Mouse (Mus musculus) liver, embryonic 14.5 days (tissue): ENCODE data around the gene Hist1h2bc. TPM values are rescaled to one million over a fixed set of nuclear protein-coding genes. Genes with fewer than 3 reads are reported as not detected.

Source experiments
- ATAC-seq: fragments of 200-750 bp; cut with Nextera tagmentation; 2 replicates; pipeline ENCODE4 v1.8.0; 2017; ENCODE audit warnings: moderate number of reproducible peaks, mild to moderate bottlenecking, moderate library complexity; ENCODE audit not compliant: insufficient read depth
- DNase-seq, 3 experiments: peaks; one replicate each; pipeline ENCODE4 v3.0.0-alpha.2; 2012 to 2013; ENCODE audit warnings: low read depth in 3 of 3, low spot score in 3 of 3
- H3K27ac ChIP-seq: fragments of 300-500 bp; sonication (generic); 2 replicates; pipeline ENCODE4 v1.5.1; 2014; ENCODE audit warnings: moderate library complexity, mild to moderate bottlenecking, control low read depth, inconsistent platforms
- H3K27me3 ChIP-seq: fragments of 300-500 bp; sonication (generic); 2 replicates; pipeline ENCODE4 v1.6.1; 2014; ENCODE audit warnings: mild to moderate bottlenecking, low read length, moderate library complexity; ENCODE audit not compliant: control insufficient read depth, insufficient read depth
- H3K36me3 ChIP-seq: fragments of 300-500 bp; sonication (generic); replicated peaks from 2 replicates; pipeline ENCODE4 v1.6.1; 2014; ENCODE audit warnings: low read depth; ENCODE audit not compliant: control insufficient read depth, insufficient read depth
- H3K4me1 ChIP-seq, 2 experiments: fragments of 200-500 bp in 1 of 2; fragments of 300-500 bp in 1 of 2; sonication (generic) in 1 of 2; replicated peaks; 2 replicates each; pipeline ENCODE4 v1.6.1; 2012 to 2014; ENCODE audit warnings: antibody characterized with exemption in 1 of 2, inconsistent platforms in 1 of 2, low read length in 1 of 2; ENCODE audit not compliant: control insufficient read depth in 2 of 2, insufficient read depth in 2 of 2
- H3K4me2 ChIP-seq: fragments of 300-500 bp; sonication (generic); 2 replicates; pipeline ENCODE4 v1.6.1; 2014; ENCODE audit warnings: low read depth, mild to moderate bottlenecking, control low read depth, moderate library complexity
- H3K4me3 ChIP-seq, 2 experiments: fragments of 200-500 bp in 1 of 2; fragments of 300-500 bp in 1 of 2; sonication (generic) in 1 of 2; 2 replicates each; pipeline ENCODE4 v1.5.1; 2012 to 2014; ENCODE audit warnings: low read depth in 2 of 2, low read length in 2 of 2, mild to moderate bottlenecking in 2 of 2, control low read depth in 1 of 2, inconsistent platforms in 1 of 2, moderate library complexity in 1 of 2; ENCODE audit not compliant: insufficient read depth in 1 of 2
- H3K9ac ChIP-seq: fragments of 300-500 bp; sonication (generic); replicated peaks from 2 replicates; pipeline ENCODE4 v1.6.1; 2014; ENCODE audit warnings: mild to moderate bottlenecking, control low read depth, moderate library complexity
- H3K9me3 ChIP-seq: fragments of 300-500 bp; sonication (generic); 2 replicates; pipeline ENCODE4 v1.6.1; 2016; ENCODE audit warnings: low read length, mixed read lengths; ENCODE audit not compliant: control insufficient read depth
- CTCF ChIP-seq: IDR thresholded peaks from 2 replicates; pipeline ENCODE4 v1.5.1; 2016; ENCODE audit warnings: antibody characterized with exemption, low read depth, control low read depth
- EP300 ChIP-seq: IDR thresholded peaks from 2 replicates; pipeline ENCODE4 v1.6.1; 2016; ENCODE audit warnings: antibody characterized with exemption, low read depth
- WGBS: fragments of 180-500 bp; shearing (Covaris S2); extraction: QIAGEN DNeasy Blood & Tissue Kit; methylation state at CpG from one replicate; pipeline ENCODE4 v1.1.7; 2014; ENCODE audit not compliant: insufficient replicate concordance; 5-methylcytosine and 5-hydroxymethylcytosine counted together
- microRNA-seq: library from miRNA; unstranded; fragments of <30 nt; microRNA quantifications from one replicate; pipeline ENCODE4, GENCODE M21; 2016
- polyA plus RNA-seq, 2 experiments: library from polyadenylated mRNA; depleted of rRNA in 1 of 2; stranded (reverse) in 1 of 2; unstranded in 1 of 2; fragments of >200 nt; fragmentation: Nextera tagmentation in 1 of 2; extraction: Ambion mirVana in 1 of 2; gene quantifications; 2 replicates each; pipeline versions ENCODE4 v1.2.1 to v1.2.3; 2012 to 2014

Gene Hist1h2bc
- polyA plus RNA-seq, 2 experiments: 79.7 to 106 TPM

DNA sequence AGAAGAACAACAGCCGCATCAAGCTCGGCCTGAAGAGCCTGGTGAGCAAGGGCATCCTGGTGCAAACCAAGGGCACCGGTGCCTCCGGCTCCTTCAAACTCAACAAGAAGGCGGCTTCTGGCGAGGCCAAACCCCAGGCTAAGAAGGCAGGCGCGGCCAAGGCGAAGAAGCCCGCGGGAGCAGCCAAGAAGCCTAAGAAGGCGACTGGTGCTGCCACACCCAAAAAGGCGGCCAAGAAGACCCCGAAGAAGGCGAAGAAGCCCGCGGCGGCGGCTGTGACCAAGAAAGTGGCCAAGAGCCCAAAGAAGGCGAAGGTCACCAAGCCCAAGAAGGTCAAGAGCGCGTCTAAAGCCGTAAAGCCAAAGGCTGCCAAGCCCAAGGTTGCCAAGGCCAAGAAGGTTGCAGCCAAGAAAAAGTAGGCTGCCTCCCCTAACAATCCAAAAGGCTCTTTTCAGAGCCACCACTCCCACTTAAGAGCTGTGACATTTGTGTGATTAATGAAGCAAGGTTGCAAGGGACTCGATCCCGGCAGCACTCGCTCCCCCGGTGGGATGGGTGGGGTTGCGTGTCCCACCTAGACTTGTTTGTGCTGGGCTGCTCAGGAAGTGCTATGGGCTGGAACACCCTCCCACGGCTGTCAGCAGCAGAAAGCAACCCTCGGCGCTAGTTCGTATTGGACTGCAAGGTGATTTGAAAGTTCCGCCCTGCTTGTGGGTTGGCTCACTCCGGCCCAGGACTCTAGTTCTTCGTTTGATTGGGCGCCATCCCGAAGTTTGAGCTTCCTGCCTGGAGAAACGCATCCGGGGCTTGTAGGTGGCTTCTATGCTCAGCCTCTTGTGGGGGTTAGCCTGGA lies 55.3 kb downstream of the Hist1h2bc start:
- no peaks in the 10 kb centered on the region for H3K27me3 ChIP-seq
- ATAC-seq (peak; percentile 78), DNase-seq (peak; percentile 90 to 96 (median 93))
- WGBS: under 1% methylated on average over 39 of the region's 39 CpGs
- peaks cover 16 to 22% of the 10 kb centered on the region in 2 experiments for H3K4me1 ChIP-seq
- no peak; the same call in 1 of the 2 replicates for TF ChIP-seq CTCF
- TF ChIP-seq EP300: peak; percentile 68
- H3K9ac ChIP-seq: peak overlapping the region; percentile 97
- no peaks in the 10 kb centered on the region for H3K36me3 ChIP-seq
- H3K4me3 ChIP-seq: peak overlapping the region; percentile 65 to 86
- H3K9me3 ChIP-seq: no peaks in the 10 kb centered on the region
- peak overlapping the region; percentile 94 for H3K4me2 ChIP-seq
- H3K27ac ChIP-seq: peak overlapping the region; percentile 99

DNA sequence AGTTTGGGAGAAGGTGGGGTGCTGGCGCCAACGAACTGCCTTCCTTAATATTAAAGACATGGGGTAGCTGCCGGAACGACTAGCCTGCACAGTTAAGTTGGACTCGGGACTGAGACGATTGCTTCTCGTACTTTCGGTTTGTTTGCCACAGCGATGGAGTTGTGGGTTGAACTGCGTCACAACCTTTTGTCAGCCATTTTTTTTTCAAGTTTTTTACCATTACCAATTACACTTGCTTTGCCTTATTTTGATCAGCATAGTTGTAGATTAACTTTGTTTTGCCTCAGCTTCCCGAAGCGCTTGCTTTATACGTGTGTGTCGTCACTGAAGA lies 55.9 kb downstream of the Hist1h2bc start:
- under 1% methylated on average over 14 of the region's 14 CpGs for WGBS
- H3K4me2 ChIP-seq: peak overlapping the region; percentile 94
- H3K4me1 ChIP-seq: peaks cover 16 to 22% of the 10 kb centered on the region in 2 experiments
- H3K9ac ChIP-seq: peak overlapping the region; percentile 97
- H3K9me3 ChIP-seq: no peaks in the 10 kb centered on the region
- DNase-seq (no peak), ATAC-seq (no peak)
- TF ChIP-seq CTCF (no peak), EP300 (peak; percentile 11; the same call in 1 of the 2 replicates)
- H3K27me3 ChIP-seq: no peaks in the 10 kb centered on the region
- peak overlapping the region; percentile 99 for H3K27ac ChIP-seq
- no peaks in the 10 kb centered on the region for H3K36me3 ChIP-seq
- peak overlapping the region; percentile 65 to 86 for H3K4me3 ChIP-seq

- ATAC-seq (no peak), DNase-seq (peak in 1 of 3 experiments; percentile 62)
- Histone ChIP-seq H3K9me3 (no peaks in the 10 kb centered on the region), H3K27ac (peak overlapping the region; percentile 99), H3K4me1 (peaks cover 16 to 22% of the 10 kb centered on the region in 2 experiments), H3K27me3 (no peaks in the 10 kb centered on the region), H3K36me3 (no peaks in the 10 kb centered on the region), H3K9ac (peak overlapping the region; percentile 97), H3K4me2 (peak overlapping the region; percentile 94), H3K4me3 (peak overlapping the region; percentile 65 to 86)
- TF ChIP-seq EP300 (peak; percentile 6; the same call in 1 of the 2 replicates), CTCF (no peak)
- 15% methylated on average over 13 of the region's 13 CpGs for WGBS
These were observed 56.3 kb downstream of the Hist1h2bc start for GRCm38 (mm10) chr13:23740256-23740840.

DNA sequence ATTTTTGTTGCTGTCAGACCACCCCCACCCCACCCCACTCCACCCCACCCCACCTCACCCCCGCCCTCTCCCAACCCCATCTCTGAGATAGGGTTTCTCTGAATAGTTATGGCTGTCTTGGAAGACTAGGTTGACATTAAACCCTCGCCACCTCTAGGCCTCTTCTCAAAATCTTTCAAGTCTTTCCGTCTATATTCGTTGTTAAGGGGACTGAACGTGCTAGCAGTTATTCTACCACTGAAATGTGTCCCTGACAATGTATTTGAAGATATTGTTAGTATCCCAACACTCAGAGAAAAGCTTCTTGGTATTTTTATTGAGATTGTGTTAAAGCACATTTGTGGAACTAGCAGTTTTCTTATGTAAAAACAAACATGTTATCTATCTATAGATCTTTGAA lies 56.9 kb downstream of the Hist1h2bc start:
- Histone ChIP-seq H3K27me3 (no peaks in the 10 kb centered on the region), H3K9me3 (no peaks in the 10 kb centered on the region), H3K36me3 (no peaks in the 10 kb centered on the region), H3K27ac (peak overlapping the region; percentile 99), H3K9ac (peak overlapping the region; percentile 97), H3K4me1 (peaks cover 16 to 24% of the 10 kb centered on the region in 2 experiments), H3K4me2 (peak overlapping the region; percentile 94), H3K4me3 (peak overlapping the region; percentile 65 to 86; a peak in 3 of 4 replicates)
- WGBS: 22% methylated on average over 5 of the region's 5 CpGs
- TF ChIP-seq CTCF (no peak), EP300 (no peak)
- no peak for DNase-seq
- no peak for ATAC-seq

DNA sequence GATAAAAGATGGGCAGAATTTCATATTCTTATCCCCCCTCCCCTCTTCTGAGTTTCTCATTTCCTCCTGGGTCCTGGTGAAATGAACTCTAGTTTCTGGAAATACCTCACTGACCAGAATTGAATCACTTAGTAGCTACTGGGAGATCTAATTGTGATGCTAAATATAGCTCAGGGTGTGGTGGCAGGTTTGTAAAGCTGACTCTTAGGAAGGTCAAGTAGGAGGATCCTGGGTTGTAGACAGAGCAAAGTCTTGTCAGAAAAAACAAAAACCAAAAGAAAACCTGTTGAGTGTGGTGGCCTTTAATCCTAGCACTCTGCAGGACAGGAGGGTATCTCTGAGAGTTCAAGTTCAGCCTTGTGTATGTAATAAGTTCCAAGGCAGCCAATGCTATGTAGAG lies 58.0 kb downstream of the Hist1h2bc start:
- no peaks in the 10 kb centered on the region for H3K9me3 ChIP-seq
- H3K36me3 ChIP-seq: no peaks in the 10 kb centered on the region
- H3K9ac ChIP-seq: peak overlapping the region; percentile 73
- no peak for DNase-seq
- H3K27me3 ChIP-seq: no peaks in the 10 kb centered on the region
- peak overlapping the region; percentile 87 for H3K27ac ChIP-seq
- peak overlapping the region; percentile 94 for H3K4me2 ChIP-seq
- ATAC-seq: no peak
- no peak for TF ChIP-seq EP300
- TF ChIP-seq CTCF: no peak
- peak overlapping the region in 1 of 2 experiments; percentile 36; a peak in 2 of 4 replicates for H3K4me3 ChIP-seq
- peaks cover 16 to 24% of the 10 kb centered on the region in 2 experiments for H3K4me1 ChIP-seq

Small RNAs within 50 kb of the gene (microRNA-seq; reads per million reads assigned to microRNA genes)
- gene Gm44350: not detected

Other genes with a start within 250 kb of the Hist1h2bc start
Only the 30 nearest of the 37 such genes appear.
- gene Hist1h2af, start 150.3 kb upstream of the Hist1h2bc start, polyA plus RNA-seq (2012; rRNA removed): 375 and 609 TPM in 2 replicates
- gene Hist1h2af, start 150.3 kb upstream of the Hist1h2bc start, polyA plus RNA-seq (2014; fragmentation: Nextera tagmentation; extraction: Ambion mirVana): 14.2 and 17.4 TPM in 2 replicates
- 48.1 and 52.5 TPM in 2 replicates for gene Hist1h3g, start 148.8 kb upstream of the Hist1h2bc start, polyA plus RNA-seq (2012; rRNA removed)
- gene Hist1h3g, start 148.8 kb upstream of the Hist1h2bc start, polyA plus RNA-seq (2014; fragmentation: Nextera tagmentation; extraction: Ambion mirVana): 8.6 and 9.6 TPM in 2 replicates
- 6.7 and 8.7 TPM in 2 replicates for gene Hist1h2bh, start 140.8 kb upstream of the Hist1h2bc start, polyA plus RNA-seq (2012; rRNA removed)
- 1.2 and 1.4 TPM in 2 replicates for gene Hist1h2bh, start 140.8 kb upstream of the Hist1h2bc start, polyA plus RNA-seq (2014; fragmentation: Nextera tagmentation; extraction: Ambion mirVana)
- gene Hist1h3f, start 140.1 kb upstream of the Hist1h2bc start, polyA plus RNA-seq (2012; rRNA removed): 5.1 and 13.6 TPM in 2 replicates
- 1.00 and 1.1 TPM in 2 replicates for gene Hist1h3f, start 140.1 kb upstream of the Hist1h2bc start, polyA plus RNA-seq (2014; fragmentation: Nextera tagmentation; extraction: Ambion mirVana)
- gene Hist1h4f, start 132.6 kb upstream of the Hist1h2bc start, polyA plus RNA-seq (2012; rRNA removed): 4.9 and 17.8 TPM in 2 replicates
- 0.75 and 1.6 TPM in 2 replicates for gene Hist1h4f, start 132.6 kb upstream of the Hist1h2bc start, polyA plus RNA-seq (2014; fragmentation: Nextera tagmentation; extraction: Ambion mirVana)
- 0.54 and 0.70 TPM in 2 replicates for gene Hist1h1d, start 130.9 kb upstream of the Hist1h2bc start, polyA plus RNA-seq (2012; rRNA removed)
- 1.2 and 1.6 TPM in 2 replicates for gene Hist1h1d, start 130.9 kb upstream of the Hist1h2bc start, polyA plus RNA-seq (2014; fragmentation: Nextera tagmentation; extraction: Ambion mirVana)
- gene Hist1h3e, start 121.8 kb upstream of the Hist1h2bc start, polyA plus RNA-seq (2012; rRNA removed): 25.4 and 53.3 TPM in 2 replicates
- gene Hist1h3e, start 121.8 kb upstream of the Hist1h2bc start, polyA plus RNA-seq (2014; fragmentation: Nextera tagmentation; extraction: Ambion mirVana): 3.9 and 5.1 TPM in 2 replicates
- 10.8 and 14.3 TPM in 2 replicates for gene Hist1h2ae, start 113.0 kb upstream of the Hist1h2bc start, polyA plus RNA-seq (2012; rRNA removed)
- gene Hist1h2ae, start 113.0 kb upstream of the Hist1h2bc start, polyA plus RNA-seq (2014; fragmentation: Nextera tagmentation; extraction: Ambion mirVana): 150 and 151 TPM in 2 replicates
- 42.1 and 55.9 TPM in 2 replicates for gene Hist1h2bg, start 112.8 kb upstream of the Hist1h2bc start, polyA plus RNA-seq (2012; rRNA removed)
- gene Hist1h2bg, start 112.8 kb upstream of the Hist1h2bc start, polyA plus RNA-seq (2014; fragmentation: Nextera tagmentation; extraction: Ambion mirVana): 6.9 and 10.2 TPM in 2 replicates
- 15.9 and 35.2 TPM in 2 replicates for gene Hist1h2bf, start 110.0 kb upstream of the Hist1h2bc start, polyA plus RNA-seq (2012; rRNA removed)
- 3.4 and 4.4 TPM in 2 replicates for gene Hist1h2bf, start 110.0 kb upstream of the Hist1h2bc start, polyA plus RNA-seq (2014; fragmentation: Nextera tagmentation; extraction: Ambion mirVana)
- gene Hist1h2ad, start 109.8 kb upstream of the Hist1h2bc start, polyA plus RNA-seq (2012; rRNA removed): 10.4 and 25.5 TPM in 2 replicates
- 4.7 and 5.1 TPM in 2 replicates for gene Hist1h2ad, start 109.8 kb upstream of the Hist1h2bc start, polyA plus RNA-seq (2014; fragmentation: Nextera tagmentation; extraction: Ambion mirVana)
- gene Hist1h3d, start 108.4 kb upstream of the Hist1h2bc start, polyA plus RNA-seq (2012; rRNA removed): 20.4 and 27.3 TPM in 2 replicates
- 7.1 and 7.2 TPM in 2 replicates for gene Hist1h3d, start 108.4 kb upstream of the Hist1h2bc start, polyA plus RNA-seq (2014; fragmentation: Nextera tagmentation; extraction: Ambion mirVana)
- 8.6 and 12.8 TPM in 2 replicates for gene Hist1h4d, start 102.6 kb upstream of the Hist1h2bc start, polyA plus RNA-seq (2012; rRNA removed)
- 152 and 155 TPM in 2 replicates for gene Hist1h4d, start 102.6 kb upstream of the Hist1h2bc start, polyA plus RNA-seq (2014; fragmentation: Nextera tagmentation; extraction: Ambion mirVana)
- 2.8 and 3.3 TPM in 2 replicates for gene Hist1h2be, start 63.1 kb upstream of the Hist1h2bc start, polyA plus RNA-seq (2012; rRNA removed)
- 0.95 and 1.3 TPM in 2 replicates for gene Hist1h2be, start 63.1 kb upstream of the Hist1h2bc start, polyA plus RNA-seq (2014; fragmentation: Nextera tagmentation; extraction: Ambion mirVana)
- 6.3 and 8.0 TPM in 2 replicates for gene Hist1h1e, start 61.6 kb upstream of the Hist1h2bc start, polyA plus RNA-seq (2012; rRNA removed)
- 23.1 and 24.4 TPM in 2 replicates for gene Hist1h1e, start 61.6 kb upstream of the Hist1h2bc start, polyA plus RNA-seq (2014; fragmentation: Nextera tagmentation; extraction: Ambion mirVana)
- 1.5 and 1.8 TPM in 2 replicates for gene Hist1h2ac, start 251 bp upstream of the Hist1h2bc start, polyA plus RNA-seq (2012; rRNA removed)
- gene Hist1h2ac, start 251 bp upstream of the Hist1h2bc start, polyA plus RNA-seq (2014; fragmentation: Nextera tagmentation; extraction: Ambion mirVana): 1.1 and 1.3 TPM in 2 replicates
- gene Hist1h1t, start 11.6 kb downstream of the Hist1h2bc start, polyA plus RNA-seq (2012; rRNA removed): 0.13 TPM in 1 of 2 replicates, not detected in the other
- not detected in 2 replicates for gene Hist1h1t, start 11.6 kb downstream of the Hist1h2bc start, polyA plus RNA-seq (2014; fragmentation: Nextera tagmentation; extraction: Ambion mirVana)
- 3.5 and 6.2 TPM in 2 replicates for gene Hist1h4c, start 14.3 kb downstream of the Hist1h2bc start, polyA plus RNA-seq (2012; rRNA removed)
- gene Hist1h4c, start 14.3 kb downstream of the Hist1h2bc start, polyA plus RNA-seq (2014; fragmentation: Nextera tagmentation; extraction: Ambion mirVana): 8.5 and 10.1 TPM in 2 replicates
- gene Hfe, start 26.7 kb downstream of the Hist1h2bc start, polyA plus RNA-seq (2012; rRNA removed): 2.8 and 3.4 TPM in 2 replicates
- gene Hfe, start 26.7 kb downstream of the Hist1h2bc start, polyA plus RNA-seq (2014; fragmentation: Nextera tagmentation; extraction: Ambion mirVana): 10.8 and 12.2 TPM in 2 replicates
- 37.4 and 46.8 TPM in 2 replicates for gene Hist1h1c, start 54.6 kb downstream of the Hist1h2bc start, polyA plus RNA-seq (2012; rRNA removed)
- gene Hist1h1c, start 54.6 kb downstream of the Hist1h2bc start, polyA plus RNA-seq (2014; fragmentation: Nextera tagmentation; extraction: Ambion mirVana): 72.5 and 86.6 TPM in 2 replicates
- gene Hist1h3c, start 61.4 kb downstream of the Hist1h2bc start, polyA plus RNA-seq (2012; rRNA removed): 48.5 and 88.2 TPM in 2 replicates
- 3.6 and 5.7 TPM in 2 replicates for gene Hist1h3c, start 61.4 kb downstream of the Hist1h2bc start, polyA plus RNA-seq (2014; fragmentation: Nextera tagmentation; extraction: Ambion mirVana)
- gene Hist1h2bb, start 62.5 kb downstream of the Hist1h2bc start, polyA plus RNA-seq (2012; rRNA removed): 20.0 and 34.0 TPM in 2 replicates
- gene Hist1h2bb, start 62.5 kb downstream of the Hist1h2bc start, polyA plus RNA-seq (2014; fragmentation: Nextera tagmentation; extraction: Ambion mirVana): 2.6 and 3.5 TPM in 2 replicates
- gene Hist1h2ab, start 66.9 kb downstream of the Hist1h2bc start, polyA plus RNA-seq (2012; rRNA removed): 45.2 and 45.3 TPM in 2 replicates
- gene Hist1h2ab, start 66.9 kb downstream of the Hist1h2bc start, polyA plus RNA-seq (2014; fragmentation: Nextera tagmentation; extraction: Ambion mirVana): 70.4 and 74.8 TPM in 2 replicates
- 40.0 and 45.7 TPM in 2 replicates for gene Hist1h3b, start 68.1 kb downstream of the Hist1h2bc start, polyA plus RNA-seq (2012; rRNA removed)
- 8.9 and 11.4 TPM in 2 replicates for gene Hist1h3b, start 68.1 kb downstream of the Hist1h2bc start, polyA plus RNA-seq (2014; fragmentation: Nextera tagmentation; extraction: Ambion mirVana)
- 9.2 and 21.6 TPM in 2 replicates for gene Hist1h4b, start 72.8 kb downstream of the Hist1h2bc start, polyA plus RNA-seq (2012; rRNA removed)
- 4.5 and 5.1 TPM in 2 replicates for gene Hist1h4b, start 72.8 kb downstream of the Hist1h2bc start, polyA plus RNA-seq (2014; fragmentation: Nextera tagmentation; extraction: Ambion mirVana)
- gene Hist1h4a, start 77.0 kb downstream of the Hist1h2bc start, polyA plus RNA-seq (2012; rRNA removed): 4.3 and 11.8 TPM in 2 replicates
- 0.57 and 0.78 TPM in 2 replicates for gene Hist1h4a, start 77.0 kb downstream of the Hist1h2bc start, polyA plus RNA-seq (2014; fragmentation: Nextera tagmentation; extraction: Ambion mirVana)
- 36.1 and 49.8 TPM in 2 replicates for gene Hist1h3a, start 78.2 kb downstream of the Hist1h2bc start, polyA plus RNA-seq (2012; rRNA removed)
- 5.8 and 7.5 TPM in 2 replicates for gene Hist1h3a, start 78.2 kb downstream of the Hist1h2bc start, polyA plus RNA-seq (2014; fragmentation: Nextera tagmentation; extraction: Ambion mirVana)
- 7.6 and 11.9 TPM in 2 replicates for gene Hist1h1a, start 79.5 kb downstream of the Hist1h2bc start, polyA plus RNA-seq (2012; rRNA removed)
- 6.3 and 7.4 TPM in 2 replicates for gene Hist1h1a, start 79.5 kb downstream of the Hist1h2bc start, polyA plus RNA-seq (2014; fragmentation: Nextera tagmentation; extraction: Ambion mirVana)
- gene Trim38, start 85.7 kb downstream of the Hist1h2bc start, polyA plus RNA-seq (2012; rRNA removed): 0.06 TPM in 1 of 2 replicates, not detected in the other
- gene Trim38, start 85.7 kb downstream of the Hist1h2bc start, polyA plus RNA-seq (2014; fragmentation: Nextera tagmentation; extraction: Ambion mirVana): not detected in 2 replicates
- gene Slc17a2, start 122.8 kb downstream of the Hist1h2bc start, polyA plus RNA-seq (2012; rRNA removed): 1.00 and 1.1 TPM in 2 replicates
- 0.77 and 1.3 TPM in 2 replicates for gene Slc17a2, start 122.8 kb downstream of the Hist1h2bc start, polyA plus RNA-seq (2014; fragmentation: Nextera tagmentation; extraction: Ambion mirVana)